Mouse (Mus musculus): Measurements from ENCODE around the gene Atp6v0d1. TPM values are rescaled to one million over a fixed set of nuclear protein-coding genes. Genes with fewer than 3 reads are reported as not detected.

Atp6v0d1 gene
- polyA plus RNA-seq, 1 experiment from 2014 or later: 243 TPM

DNA sequence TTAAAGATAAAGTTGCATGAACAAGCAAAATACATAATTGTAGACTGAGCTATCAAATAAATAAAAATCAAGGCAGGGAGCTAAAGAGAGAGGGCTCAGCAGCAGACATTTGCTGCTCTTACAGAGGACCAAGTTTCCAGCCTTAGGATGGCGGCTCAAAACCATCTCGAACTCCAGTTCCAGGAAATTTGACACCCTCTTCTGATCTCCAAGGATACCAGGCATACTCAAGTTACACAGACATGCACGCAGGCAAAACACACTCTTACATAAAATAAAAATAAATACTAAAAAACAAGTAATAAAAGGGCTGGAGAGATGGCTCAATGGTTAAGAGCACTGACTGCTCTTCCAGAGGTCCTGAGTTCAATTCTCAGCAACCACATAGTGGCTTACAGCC, 72.4 kb downstream of the Atp6v0d1 start:
- Histone ChIP-seq H3K9ac (replicated peaks) (no peak overlapping the region), H3K27me3 (replicated peaks) (no peaks in the 10 kb centered on the region), H3K4me3 (replicated peaks) (no peak overlapping the region), H3K27ac (replicated peaks) (no peak overlapping the region), H3K36me3 (no peaks in the 10 kb centered on the region), H3K4me2 (no peak overlapping the region), H3K9me3 (replicated peaks) (no peaks in the 10 kb centered on the region), H3K4me1 (peaks cover 25% of the 10 kb centered on the region)
- no peak for ATAC-seq (ENCODE audit: low FRiP score)
- 64% methylated on average over 3 of the region's 3 CpGs for WGBS

DNA sequence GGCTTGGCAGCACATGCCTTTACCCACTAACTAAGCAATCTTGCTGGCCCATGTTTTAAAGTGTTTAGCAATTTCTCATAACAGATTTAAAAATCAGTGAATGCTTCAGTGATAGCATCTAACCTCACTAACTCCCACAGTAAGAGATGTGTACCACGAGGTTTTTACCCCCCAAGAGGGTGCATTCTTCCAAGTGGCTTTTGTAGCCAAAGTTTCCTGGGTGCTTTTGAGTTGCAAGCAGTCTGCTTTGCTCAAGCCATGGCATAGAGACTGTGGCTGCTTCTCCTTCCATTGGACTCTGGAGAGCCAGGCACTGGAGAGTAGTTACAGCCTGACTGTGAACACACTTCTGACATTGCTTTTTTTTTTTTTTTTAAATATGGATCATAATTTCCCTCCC, 76.6 kb downstream of the Atp6v0d1 start:
- no peak overlapping the region for H3K27ac ChIP-seq (replicated peaks)
- 60% methylated on average over 1 of the region's 1 CpGs for WGBS

DNA sequence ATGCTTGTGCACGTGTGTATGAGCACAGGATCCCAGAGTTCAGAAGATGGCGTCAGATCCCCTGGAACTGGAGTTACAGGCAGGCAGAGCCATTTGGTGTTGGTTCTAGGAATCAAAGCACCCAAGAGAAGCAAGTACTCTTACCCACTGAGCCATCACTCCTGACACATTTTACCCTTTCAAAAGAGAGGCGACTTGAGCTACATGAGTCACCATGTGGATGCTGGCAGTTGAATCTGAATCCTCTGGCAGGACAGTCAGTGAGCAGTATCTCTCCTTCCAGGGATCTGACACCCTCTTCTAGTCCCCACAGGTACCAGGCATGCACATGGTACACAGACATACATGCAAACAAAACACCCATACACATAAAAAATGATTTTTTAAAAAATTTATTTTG, 77.8 kb downstream of the Atp6v0d1 start:
- Histone ChIP-seq H3K9ac (replicated peaks) (no peak overlapping the region), H3K9me3 (replicated peaks) (no peaks in the 10 kb centered on the region), H3K4me2 (no peak overlapping the region), H3K27ac (replicated peaks) (no peak overlapping the region), H3K36me3 (0 out of 2 replicates have a peak, but pooled peaks cover 6% of the 10 kb centered on the region), H3K4me3 (replicated peaks) (no peak overlapping the region), H3K4me1 (peaks cover 9% of the 10 kb centered on the region; the same call in 1 of the 2 replicates), H3K27me3 (replicated peaks) (no peaks in the 10 kb centered on the region)
- 68% methylated on average over 3 of the region's 3 CpGs for WGBS
- no peak for ATAC-seq (ENCODE audit: low FRiP score)

More for the DNA sequence above, 76.6 kb downstream of the Atp6v0d1 start:
- no peak overlapping the region for H3K4me2 ChIP-seq
- H3K9me3 ChIP-seq (replicated peaks): no peaks in the 10 kb centered on the region
- no peaks in the 10 kb centered on the region for H3K4me1 ChIP-seq
- H3K9ac ChIP-seq (replicated peaks): no peak overlapping the region
- 0 out of 2 replicates have a peak, but pooled peaks cover 6% of the 10 kb centered on the region for H3K36me3 ChIP-seq
- no peak for ATAC-seq (ENCODE audit: low FRiP score)
- H3K4me3 ChIP-seq (replicated peaks): no peak overlapping the region
- H3K27me3 ChIP-seq (replicated peaks): no peaks in the 10 kb centered on the region

DNA sequence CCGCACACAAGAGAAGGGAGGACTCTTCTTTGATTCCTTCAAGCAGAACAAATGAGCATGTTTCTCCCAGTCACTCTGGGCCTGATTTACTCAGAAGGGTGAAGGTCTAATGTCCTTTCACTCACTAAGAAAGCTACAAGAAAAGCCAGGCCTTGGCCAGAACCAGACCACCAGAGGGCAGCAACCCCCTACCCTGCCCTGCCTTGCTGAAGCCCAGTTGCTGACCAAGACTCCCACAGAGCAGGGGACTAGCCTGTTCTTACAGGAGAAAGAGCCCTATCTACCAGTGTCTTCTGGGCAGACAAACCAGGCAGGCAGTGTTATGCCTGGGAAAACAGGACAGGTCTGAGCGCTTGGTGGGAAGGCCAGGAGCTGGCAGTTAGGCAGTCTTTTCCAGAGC, 81.5 kb downstream of the Atp6v0d1 start:
- ATAC-seq (ENCODE audit: low FRiP score): peak; percentile 54; the same call in 1 of the 2 replicates
- Histone ChIP-seq H3K36me3 (peaks cover 9% of the 10 kb centered on the region; the same call in 1 of the 2 replicates), H3K9me3 (replicated peaks) (no peaks in the 10 kb centered on the region), H3K4me2 (no peak overlapping the region), H3K27ac (replicated peaks) (no peak overlapping the region), H3K9ac (replicated peaks) (no peak overlapping the region), H3K4me3 (replicated peaks) (no peak overlapping the region), H3K27me3 (replicated peaks) (no peaks in the 10 kb centered on the region), H3K4me1 (peaks cover 9% of the 10 kb centered on the region; the same call in 1 of the 2 replicates)
- WGBS: 20% methylated on average over 2 of the region's 2 CpGs

DNA sequence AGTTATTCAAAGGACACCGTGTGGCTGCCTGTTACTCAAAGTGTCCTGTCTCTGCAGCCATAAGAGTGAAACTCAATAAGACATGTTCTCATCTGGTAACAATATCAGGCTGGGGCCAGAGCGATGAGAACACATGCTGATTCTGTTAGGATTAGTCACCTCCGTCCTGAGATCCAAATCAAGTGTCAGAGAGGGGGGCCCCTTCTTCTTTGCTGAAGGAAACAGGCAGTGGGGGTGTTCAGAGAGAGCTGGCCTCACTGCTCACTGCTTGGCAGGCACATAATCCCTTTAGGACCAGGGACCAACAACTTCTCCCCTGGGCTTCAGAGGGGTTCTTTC, 81.8 kb downstream of the Atp6v0d1 start:
- peaks cover 9% of the 10 kb centered on the region; the same call in 1 of the 2 replicates for H3K4me1 ChIP-seq
- H3K9ac ChIP-seq (replicated peaks): no peak overlapping the region
- H3K36me3 ChIP-seq: peaks cover 9% of the 10 kb centered on the region; the same call in 1 of the 2 replicates
- 0 out of 2 replicates have a peak overlapping the region, but pooled peaks have one; percentile 18 for H3K27ac ChIP-seq (replicated peaks)
- H3K9me3 ChIP-seq (replicated peaks): no peaks in the 10 kb centered on the region
- H3K4me2 ChIP-seq: no peak overlapping the region
- 34% methylated on average over 3 of the region's 3 CpGs for WGBS
- no peaks in the 10 kb centered on the region for H3K27me3 ChIP-seq (replicated peaks)
- peak; percentile 18; the same call in 1 of the 2 replicates for ATAC-seq (ENCODE audit: low FRiP score)
- no peak overlapping the region for H3K4me3 ChIP-seq (replicated peaks)

DNA sequence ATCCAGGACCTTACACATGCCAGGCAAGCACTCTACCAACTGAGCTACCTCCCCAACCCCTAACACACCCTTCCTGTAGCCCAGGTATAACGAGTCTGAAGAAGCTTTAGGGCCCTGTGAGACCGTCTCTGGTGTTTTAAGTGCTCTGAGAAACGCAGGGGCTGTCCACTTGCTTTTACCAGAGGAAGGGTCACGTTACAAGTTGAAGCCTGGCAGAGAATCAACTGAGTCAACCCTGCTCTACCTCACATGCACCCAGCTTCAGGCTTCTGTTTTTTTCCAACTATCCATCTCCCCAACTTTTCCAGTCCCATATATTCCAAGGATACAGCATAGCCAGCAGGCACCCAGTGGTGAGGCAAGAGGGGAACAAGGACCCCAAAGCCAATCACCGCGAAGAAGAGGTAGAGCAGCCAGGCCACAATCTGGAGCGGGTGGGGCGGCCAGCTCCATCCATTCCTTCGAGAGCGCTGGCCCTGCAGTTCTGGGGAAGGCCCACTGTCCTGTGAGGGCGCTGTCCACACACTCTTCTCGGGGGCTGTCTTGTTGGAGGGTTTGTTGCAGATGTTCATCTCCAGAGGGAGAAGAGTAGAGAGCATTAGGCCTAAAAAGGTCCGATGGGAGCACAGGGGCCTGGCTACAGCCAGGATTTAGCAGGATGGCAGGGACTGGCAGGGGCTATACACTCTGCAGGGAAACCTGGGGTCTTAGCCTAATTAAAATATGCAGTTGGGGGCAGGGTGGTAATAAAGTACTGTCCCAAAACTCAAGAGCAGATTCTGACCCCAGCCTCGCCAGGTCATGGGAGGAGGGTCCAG, 82.4 kb downstream of the Atp6v0d1 start:
- peak; percentile 19; the same call in 1 of the 2 replicates for ATAC-seq (ENCODE audit: low FRiP score)
- H3K27me3 ChIP-seq (replicated peaks): no peaks in the 10 kb centered on the region
- H3K4me3 ChIP-seq (replicated peaks): no peak overlapping the region
- no peaks in the 10 kb centered on the region for H3K9me3 ChIP-seq (replicated peaks)
- H3K4me1 ChIP-seq: peaks cover 9% of the 10 kb centered on the region; the same call in 1 of the 2 replicates
- H3K9ac ChIP-seq (replicated peaks): no peak overlapping the region
- peaks cover 9% of the 10 kb centered on the region; the same call in 1 of the 2 replicates for H3K36me3 ChIP-seq
- WGBS: 34% methylated on average over 14 of the region's 14 CpGs
- no peak overlapping the region for H3K27ac ChIP-seq (replicated peaks)
- H3K4me2 ChIP-seq: no peak overlapping the region

DNA sequence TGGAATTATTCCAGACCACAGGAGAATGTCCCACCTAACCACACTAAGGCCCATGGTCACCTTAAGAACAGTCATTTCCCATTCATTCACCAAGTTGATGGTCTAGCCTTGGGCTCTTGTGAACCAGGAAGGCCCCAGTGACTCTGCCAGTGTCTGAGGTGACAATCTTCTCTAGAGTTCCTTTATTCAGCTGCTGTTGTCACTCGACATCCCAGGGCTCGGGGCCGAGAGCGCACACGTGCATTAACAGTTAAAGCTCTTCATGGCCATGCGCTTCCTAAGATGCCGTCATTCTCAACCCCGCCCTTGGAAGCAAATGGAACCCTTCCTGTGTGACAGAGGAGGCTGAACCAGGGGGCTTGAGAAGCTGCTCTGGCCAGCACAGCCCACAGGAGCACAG, 83.7 kb downstream of the Atp6v0d1 start:
- Histone ChIP-seq H3K27ac (replicated peaks) (no peak overlapping the region), H3K9ac (replicated peaks) (no peak overlapping the region)
- 85% methylated on average over 8 of the region's 8 CpGs for WGBS

DNA sequence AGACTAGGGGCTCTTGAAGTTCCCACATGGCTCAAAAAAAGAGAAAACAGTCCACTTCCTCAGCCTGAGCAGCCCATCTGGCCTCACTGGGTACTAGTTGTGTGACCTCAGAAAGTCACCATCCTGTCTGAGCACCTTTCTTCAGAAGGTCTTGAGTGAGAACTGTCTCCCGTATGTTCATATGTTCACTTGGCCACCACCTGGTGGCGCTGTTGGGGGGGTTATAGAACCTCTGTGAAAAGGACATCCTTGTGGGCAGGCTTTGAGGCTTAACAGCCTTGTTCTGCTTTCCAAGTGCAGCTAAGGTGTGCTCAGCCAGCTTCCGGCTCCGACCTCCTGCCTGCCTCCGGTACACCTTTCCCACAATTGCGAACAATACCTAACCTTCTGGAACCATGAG, 84.4 kb downstream of the Atp6v0d1 start:
- no peaks in the 10 kb centered on the region for H3K9me3 ChIP-seq (replicated peaks)
- 71% methylated on average over 6 of the region's 6 CpGs for WGBS
- H3K27me3 ChIP-seq (replicated peaks): no peaks in the 10 kb centered on the region
- no peak overlapping the region for H3K9ac ChIP-seq (replicated peaks)
- no peak for ATAC-seq (ENCODE audit: low FRiP score)
- peaks cover 12% of the 10 kb centered on the region; the same call in 1 of the 2 replicates for H3K4me1 ChIP-seq
- no peak overlapping the region for H3K4me3 ChIP-seq (replicated peaks)
- H3K36me3 ChIP-seq: peaks cover 9% of the 10 kb centered on the region; the same call in 1 of the 2 replicates
- no peak overlapping the region for H3K4me2 ChIP-seq
- no peak overlapping the region for H3K27ac ChIP-seq (replicated peaks)

More for the DNA sequence above, 83.7 kb downstream of the Atp6v0d1 start:
- H3K9me3 ChIP-seq (replicated peaks): no peaks in the 10 kb centered on the region
- H3K4me1 ChIP-seq: peaks cover 9% of the 10 kb centered on the region; the same call in 1 of the 2 replicates
- no peaks in the 10 kb centered on the region for H3K27me3 ChIP-seq (replicated peaks)
- peaks cover 9% of the 10 kb centered on the region; the same call in 1 of the 2 replicates for H3K36me3 ChIP-seq
- H3K4me3 ChIP-seq (replicated peaks): no peak overlapping the region
- H3K4me2 ChIP-seq: no peak overlapping the region
- ATAC-seq (ENCODE audit: low FRiP score): no peak

DNA sequence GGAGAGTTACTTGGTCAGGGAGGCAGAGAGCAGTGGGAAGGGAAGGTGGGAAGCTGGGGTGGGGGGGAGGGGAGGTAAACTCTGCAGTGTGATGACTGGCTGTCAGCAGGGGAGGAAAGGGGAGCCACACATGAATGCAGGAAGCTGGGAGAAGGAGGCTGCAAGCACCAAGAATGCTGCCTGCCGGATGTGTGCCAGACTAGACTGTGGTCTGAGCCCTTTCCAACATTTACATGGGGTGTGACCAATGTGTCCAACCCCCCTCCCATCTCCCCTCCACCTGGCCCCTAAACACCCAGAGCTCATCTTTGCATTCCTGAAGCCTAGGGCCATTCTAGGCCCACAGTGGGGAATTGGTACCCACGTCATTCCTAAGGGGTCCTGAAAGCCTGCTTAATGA, 84.8 kb downstream of the Atp6v0d1 start:
- peaks cover 9% of the 10 kb centered on the region; the same call in 1 of the 2 replicates for H3K36me3 ChIP-seq
- H3K4me2 ChIP-seq: no peak overlapping the region
- H3K27me3 ChIP-seq (replicated peaks): no peaks in the 10 kb centered on the region
- WGBS: 22% methylated on average over 2 of the region's 2 CpGs
- no peak overlapping the region for H3K27ac ChIP-seq (replicated peaks)
- no peak overlapping the region for H3K4me3 ChIP-seq (replicated peaks)
- ATAC-seq (ENCODE audit: low FRiP score): no peak
- no peak overlapping the region for H3K9ac ChIP-seq (replicated peaks)
- H3K9me3 ChIP-seq (replicated peaks): no peaks in the 10 kb centered on the region
- H3K4me1 ChIP-seq: peaks cover 12% of the 10 kb centered on the region; the same call in 1 of the 2 replicates

DNA sequence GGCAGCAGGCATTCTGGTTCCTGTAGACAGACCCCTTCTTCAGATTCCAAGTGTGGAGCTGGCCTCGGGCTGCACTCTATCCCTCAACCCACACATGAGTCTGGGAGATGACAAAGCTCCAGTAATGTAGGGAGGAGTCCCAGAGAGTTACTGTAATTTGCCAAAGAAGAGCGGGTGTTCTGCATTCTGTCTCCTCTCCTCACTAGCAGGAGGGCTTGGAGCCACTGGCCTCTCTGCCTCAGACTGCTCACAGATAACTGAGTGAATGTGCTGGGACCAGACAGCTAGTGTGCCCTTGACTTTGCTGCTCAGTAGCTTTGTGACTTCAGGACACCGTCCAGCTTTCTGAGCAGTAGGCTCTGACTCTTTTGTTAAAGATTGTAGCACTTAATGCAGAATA, 88.1 kb downstream of the Atp6v0d1 start:
- no peaks in the 10 kb centered on the region for H3K9me3 ChIP-seq (replicated peaks)
- 75% methylated on average over 3 of the region's 3 CpGs for WGBS
- peaks cover 2% of the 10 kb centered on the region; the same call in 1 of the 2 replicates for H3K36me3 ChIP-seq
- H3K27ac ChIP-seq (replicated peaks): no peak overlapping the region
- peaks cover 5% of the 10 kb centered on the region; the same call in 1 of the 2 replicates for H3K27me3 ChIP-seq (replicated peaks)
- no peak for ATAC-seq (ENCODE audit: low FRiP score)
- H3K9ac ChIP-seq (replicated peaks): no peak overlapping the region
- peaks cover 28% of the 10 kb centered on the region for H3K4me1 ChIP-seq
- H3K4me2 ChIP-seq: no peak overlapping the region
- H3K4me3 ChIP-seq (replicated peaks): no peak overlapping the region

DNA sequence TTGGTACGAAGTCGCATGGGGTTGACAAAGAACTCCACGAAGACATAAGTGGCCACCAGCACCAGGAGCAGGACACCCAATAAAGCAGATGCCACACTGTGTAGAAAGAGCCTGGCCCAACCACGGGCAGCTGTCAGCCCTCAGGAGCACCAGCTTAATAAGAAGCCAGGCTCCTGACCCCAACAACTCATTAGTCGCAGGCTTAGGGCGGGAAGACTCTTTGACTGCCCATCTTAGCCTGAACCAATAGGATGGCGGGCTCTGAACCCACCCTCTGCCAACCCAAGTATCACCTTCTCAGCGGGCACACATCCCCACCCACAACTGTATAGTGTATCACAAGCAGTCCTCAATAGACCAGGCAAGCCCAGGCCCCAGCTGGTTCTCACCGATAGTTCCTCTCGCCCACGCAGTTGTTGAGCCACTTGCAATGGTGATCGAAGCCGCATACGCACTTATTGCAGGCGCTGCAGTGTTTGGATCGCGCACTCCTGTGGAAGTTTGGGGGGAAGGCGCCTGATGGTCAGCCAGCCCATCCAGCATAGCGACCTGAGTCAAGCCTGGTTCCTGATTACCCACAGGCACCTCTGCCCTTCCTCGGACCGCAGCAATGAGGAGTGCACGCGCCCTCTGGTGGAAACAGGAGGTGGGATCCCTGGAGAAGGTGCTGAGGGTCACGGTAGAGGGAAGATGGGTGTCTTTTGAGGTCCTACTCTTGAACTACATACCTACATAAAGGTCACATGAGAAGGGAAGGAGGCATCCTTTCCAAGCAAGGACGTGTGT, 89.0 kb downstream of the Atp6v0d1 start:
- 40% methylated on average over 25 of the region's 25 CpGs for WGBS
- peaks cover 2% of the 10 kb centered on the region; the same call in 1 of the 2 replicates for H3K36me3 ChIP-seq
- peaks cover 32% of the 10 kb centered on the region for H3K4me1 ChIP-seq
- no peak overlapping the region for H3K9ac ChIP-seq (replicated peaks)
- no peak overlapping the region for H3K4me2 ChIP-seq
- peaks cover 5% of the 10 kb centered on the region; the same call in 1 of the 2 replicates for H3K27me3 ChIP-seq (replicated peaks)
- no peak for ATAC-seq (ENCODE audit: low FRiP score)
- no peaks in the 10 kb centered on the region for H3K9me3 ChIP-seq (replicated peaks)
- H3K27ac ChIP-seq (replicated peaks): no peak overlapping the region
- H3K4me3 ChIP-seq (replicated peaks): no peak overlapping the region
